Mouse (Mus musculus) liver, adult 2 months (tissue): ENCODE measurements around the gene Psme3. TPM values are rescaled to one million over a fixed set of nuclear protein-coding genes. Genes with fewer than 3 reads are reported as not detected.
"Not testable (repeated sequence)": the region's sequence is repeated elsewhere in the genome, so short reads cannot be mapped to it uniquely, and the experiment has no call there.

Experiments used
- DNase-seq: peaks from one replicate; pipeline ENCODE4 v3.0.0-alpha.2; 2011; ENCODE audit warnings: low read depth, low spot score; ENCODE audit errors: extremely low read depth
- H3K27ac ChIP-seq: fragments of 200-500 bp; replicated peaks from 2 replicates; pipeline ENCODE4 v1.5.1; 2012; ENCODE audit warnings: low read depth, mild to moderate bottlenecking, control low read depth, inconsistent platforms, low read length; ENCODE audit not compliant: insufficient read depth
- H3K27me3 ChIP-seq: fragments of 200-500 bp; 2 replicates; pipeline ENCODE4 v1.6.1; 2012; ENCODE audit warnings: mild to moderate bottlenecking, moderate library complexity, low read length, inconsistent platforms; ENCODE audit not compliant: control insufficient read depth, insufficient read depth
- H3K36me3 ChIP-seq: fragments of 200-500 bp; 2 replicates; pipeline ENCODE4 v1.6.1; 2012; ENCODE audit warnings: low read length, inconsistent platforms; ENCODE audit not compliant: control insufficient read depth, insufficient read depth
- H3K4me1 ChIP-seq: fragments of 200-500 bp; 2 replicates; pipeline ENCODE4 v1.6.1; 2011; ENCODE audit warnings: low read length; ENCODE audit not compliant: control insufficient read depth, insufficient read depth
- H3K4me3 ChIP-seq: fragments of 200-500 bp; 2 replicates; pipeline ENCODE4 v1.5.1; 2011; ENCODE audit warnings: low read depth, mild to moderate bottlenecking, control low read depth, low read length, moderate library complexity; ENCODE audit not compliant: insufficient read depth
- H3K79me2 ChIP-seq: fragments of 200-500 bp; 2 replicates; pipeline ENCODE4 v1.6.1; 2012; ENCODE audit warnings: inconsistent platforms, mild to moderate bottlenecking, low read length, moderate library complexity; ENCODE audit not compliant: control insufficient read depth, insufficient read depth
- H3K9ac ChIP-seq: fragments of 200-500 bp; 2 replicates; pipeline ENCODE4 v1.6.1; 2012; ENCODE audit warnings: low read depth, mild to moderate bottlenecking, control low read depth, inconsistent platforms, low read length
- CTCF ChIP-seq: fragments of 200-500 bp; IDR thresholded peaks from 2 replicates; pipeline ENCODE4 v1.5.1; 2011; ENCODE audit warnings: low read depth, low read length, control low read depth
- POLR2A ChIP-seq: fragments of 200-500 bp; IDR thresholded peaks from 2 replicates; pipeline ENCODE4 v1.6.1; 2011; ENCODE audit warnings: low read length, control low read depth; ENCODE audit not compliant: insufficient read depth; ENCODE audit errors: extremely low read depth
- WGBS: fragments of 180-500 bp; shearing (Covaris S2); methylation state at CpG from one replicate; pipeline ENCODE4 v1.1.7; 2018; 5-methylcytosine and 5-hydroxymethylcytosine counted together
- polyA plus RNA-seq: library from polyadenylated mRNA; depleted of rRNA; stranded (reverse); fragments of >200 nt; gene quantifications from 2 replicates; pipeline ENCODE4 v1.2.3, GENCODE M21; 2012
- total RNA-seq: library from RNA; depleted of rRNA; stranded (reverse); fragments of >200 nt; gene quantifications from 2 replicates; pipeline ENCODE4 v1.2.3, GENCODE M21; 2014

Psme3 gene
- total and polyA plus RNA-seq, 2 experiments: 15.8 to 37.9 TPM

GRCm38 (mm10) chr11:101316501-101316917 lies 496 bp downstream of the Psme3 start:
- 0 out of 2 replicates have a peak, but pooled peaks cover 1% of the 10 kb centered on the region for H3K4me1 ChIP-seq

GRCm38 (mm10) chr11:101323609-101324008 lies 7.6 kb downstream of the Psme3 start:
- no peaks in the 10 kb centered on the region for H3K27me3 ChIP-seq
- no peak overlapping the region for H3K27ac ChIP-seq
- H3K36me3 ChIP-seq: peaks cover 37% of the 10 kb centered on the region
- DNase-seq: peak; percentile 61
- WGBS: 10% methylated on average over 4 of the region's 4 CpGs
- H3K4me3 ChIP-seq: no peak overlapping the region
- no peak for TF ChIP-seq POLR2A
- TF ChIP-seq CTCF: peak; percentile 99
- no peaks in the 10 kb centered on the region for H3K79me2 ChIP-seq
- H3K9ac ChIP-seq: no peak overlapping the region
- peaks cover 2% of the 10 kb centered on the region; the same call in 1 of the 2 replicates for H3K4me1 ChIP-seq

More at GRCm38 (mm10) chr11:101316501-101316917, 496 bp downstream of the Psme3 start:
- WGBS: under 1% methylated on average over 17 of the region's 17 CpGs
- peak overlapping the region; percentile 26 for H3K27ac ChIP-seq
- DNase-seq: peak; percentile 10
- H3K4me3 ChIP-seq: peak overlapping the region; percentile 84
- H3K79me2 ChIP-seq: peaks cover 10% of the 10 kb centered on the region
- H3K36me3 ChIP-seq: peaks cover 29% of the 10 kb centered on the region
- H3K9ac ChIP-seq: peak overlapping the region; percentile 83
- no peak for TF ChIP-seq POLR2A
- TF ChIP-seq CTCF: no peak
- no peaks in the 10 kb centered on the region for H3K27me3 ChIP-seq

GRCm38 (mm10) chr11:101324763-101325162 lies 8.8 kb downstream of the Psme3 start, which contains the start of gene Aoc2:
Gene Aoc2, plus strand, starts transcription at chr11:101325063.
- Histone ChIP-seq H3K9ac (no peak within 1 kb of the TSS), H3K4me1 (peaks cover 2% of the 10 kb centered on the region; the same call in 1 of the 2 replicates), H3K27ac (no peak within 1 kb of the TSS), H3K36me3 (peaks cover 27% of the 10 kb centered on the region), H3K27me3 (no peaks in the 10 kb centered on the region), H3K4me3 (no peak within 1 kb of the TSS), H3K79me2 (no peaks in the 10 kb centered on the region)
- WGBS: 84% methylated on average over 5 of the region's 5 CpGs
- no peak for TF ChIP-seq CTCF
- no peak for TF ChIP-seq POLR2A
- no peak for DNase-seq

GRCm38 (mm10) chr11:101325201-101325600 lies 9.2 kb downstream of the Psme3 start:
- WGBS: 94% methylated on average over 11 of the region's 11 CpGs
- DNase-seq, H3K27ac ChIP-seq, H3K9ac ChIP-seq, H3K79me2 ChIP-seq, H3K4me1 ChIP-seq, H3K27me3 ChIP-seq, H3K4me3 ChIP-seq: not testable (repeated sequence)
- peaks cover 22% of the 10 kb centered on the region for H3K36me3 ChIP-seq

GRCm38 (mm10) chr11:101326147-101326546 lies 10.1 kb downstream of the Psme3 start:
- TF ChIP-seq POLR2A (no peak), CTCF (no peak)
- WGBS: 92% methylated on average over 11 of the region's 11 CpGs
- peaks cover 13% of the 10 kb centered on the region for H3K36me3 ChIP-seq
- no peaks in the 10 kb centered on the region for H3K79me2 ChIP-seq
- no peak overlapping the region for H3K4me3 ChIP-seq
- peaks cover 2% of the 10 kb centered on the region; the same call in 1 of the 2 replicates for H3K4me1 ChIP-seq
- H3K27ac ChIP-seq: no peak overlapping the region
- H3K9ac ChIP-seq: no peak overlapping the region
- no peak for DNase-seq
- H3K27me3 ChIP-seq: no peaks in the 10 kb centered on the region

GRCm38 (mm10) chr11:101327311-101327710 lies 11.3 kb downstream of the Psme3 start:
- no peak overlapping the region for H3K4me3 ChIP-seq
- WGBS: 19% methylated on average over 3 of the region's 3 CpGs
- H3K27me3 ChIP-seq: no peaks in the 10 kb centered on the region
- no peaks in the 10 kb centered on the region for H3K79me2 ChIP-seq
- H3K36me3 ChIP-seq: peaks cover 3% of the 10 kb centered on the region
- peak; percentile 63 for DNase-seq
- TF ChIP-seq CTCF: no peak
- no peak for TF ChIP-seq POLR2A
- H3K4me1 ChIP-seq: peaks cover 2% of the 10 kb centered on the region; the same call in 1 of the 2 replicates
- no peak overlapping the region for H3K27ac ChIP-seq
- H3K9ac ChIP-seq: no peak overlapping the region
